29 mouse cellular contexts compared by ENCODE assay signal in genomic region chr6:118250006-118250405, GRCm38 (mm10). TPM values are rescaled to one million over a fixed set of nuclear protein-coding genes. Genes with fewer than 3 reads are reported as not detected.
"Had no signal": no experiment of that assay in that cellular context is flagged by ENCODE, and none has a peak within 500 bp of the region (broad histone marks: within the 10 kb centered on the region; RNA-seq: fewer than 3 reads in every experiment).

No protein-coding gene starts in this region.

- H3K9ac ChIP-seq: heart, embryonic 13.5 days; heart, embryonic 15.5 days; hindbrain, embryonic 12.5 days; hindbrain, embryonic 14.5 days; intestine, embryonic 15.5 days; limb, embryonic 12.5 days; liver, embryonic 13.5 days; liver, embryonic 15.5 days had no signal

- H3K4me1 ChIP-seq: heart, embryonic 13.5 days; heart, embryonic 15.5 days; hindbrain, embryonic 10.5 days; hindbrain, embryonic 12.5 days; intestine, embryonic 15.5 days; liver, embryonic 13.5 days; liver, embryonic 15.5 days had no signal

- DNase-seq: gastrocnemius, adult 2 months; gastrocnemius, postnatal 10 days; gastrocnemius, postnatal 25 days; heart, postnatal 14 days; heart, postnatal 36 days; kidney, adult 18-20 months; kidney, adult 8-10 months; kidney, postnatal 10 days; kidney, postnatal 25 days; kidney, postnatal 4 days; liver; liver, embryonic 13.5 days had no signal

- H3K9me3 ChIP-seq: heart, embryonic 13.5 days; heart, embryonic 15.5 days; hindbrain, embryonic 10.5 days; hindbrain, embryonic 12.5 days; intestine, embryonic 15.5 days; limb, embryonic 10.5 days; limb, embryonic 12.5 days; liver, embryonic 13.5 days; liver, embryonic 15.5 days had no signal

- H3K27me3 ChIP-seq: heart, embryonic 13.5 days; heart, embryonic 15.5 days; hindbrain, embryonic 12.5 days; intestine, embryonic 15.5 days; limb, embryonic 12.5 days; liver, embryonic 13.5 days; liver, embryonic 15.5 days had no signal

- H3K36me3 ChIP-seq: heart, embryonic 13.5 days; heart, embryonic 15.5 days; hindbrain, embryonic 10.5 days; hindbrain, embryonic 12.5 days; intestine, embryonic 15.5 days; limb, embryonic 10.5 days; limb, embryonic 12.5 days; liver, embryonic 13.5 days; liver, embryonic 15.5 days had no signal

- H3K4me2 ChIP-seq: heart, embryonic 11.5 days; heart, embryonic 13.5 days; heart, embryonic 15.5 days; hindbrain, embryonic 12.5 days; hindbrain, embryonic 14.5 days; intestine, embryonic 15.5 days; limb, embryonic 12.5 days; liver, embryonic 11.5 days; liver, embryonic 13.5 days; liver, embryonic 15.5 days had no signal

- H3K27ac ChIP-seq: gastrocnemius, adult 2 months; heart, embryonic 13.5 days; heart, embryonic 15.5 days; hindbrain, embryonic 10.5 days; hindbrain, embryonic 12.5 days; hindbrain, embryonic 14.5 days; intestine, embryonic 15.5 days; layer of hippocampus, adult 2 months; left cerebral cortex, adult 2 months; limb, embryonic 10.5 days; limb, embryonic 12.5 days; liver, embryonic 13.5 days; liver, embryonic 15.5 days had no signal

- H3K4me3 ChIP-seq: gastrocnemius, adult 2 months; heart, embryonic 13.5 days; heart, embryonic 15.5 days; hindbrain, embryonic 10.5 days; hindbrain, embryonic 12.5 days; intestine, embryonic 15.5 days; layer of hippocampus, adult 2 months; left cerebral cortex, adult 2 months; limb, embryonic 10.5 days; limb, embryonic 12.5 days; liver, embryonic 13.5 days; liver, embryonic 15.5 days had no signal

- ATAC-seq: hindbrain, embryonic 16.5 days; inflammation-experienced regulatory T-cells, adult 6 months; intestine, embryonic 15.5 days; intestine, postnatal 0 days had no signal

RNA-seq across cellular contexts. Expression of gene Ret, which starts 52.5 kb away (rescaled TPM):
- total RNA-seq: granulocyte monocyte progenitor cell, adult 5-6 weeks had no signal
